Mouse (Mus musculus) cerebellum, adult 9-10 months (tissue): ENCODE measurements around the gene Gm47841.

Experiments used
- DNase-seq: peaks from one replicate; pipeline ENCODE4 v3.0.0; 2022

The Gm47841 gene

GRCm38 (mm10) chr15:101039651-101040050 lies 7.5 kb downstream of the Gm47841 start:
- DNase-seq, result no peak

- no peak for DNase-seq
These were observed 18.2 kb downstream of the Gm47841 start for GRCm38 (mm10) chr15:101028960-101029359.

DNA sequence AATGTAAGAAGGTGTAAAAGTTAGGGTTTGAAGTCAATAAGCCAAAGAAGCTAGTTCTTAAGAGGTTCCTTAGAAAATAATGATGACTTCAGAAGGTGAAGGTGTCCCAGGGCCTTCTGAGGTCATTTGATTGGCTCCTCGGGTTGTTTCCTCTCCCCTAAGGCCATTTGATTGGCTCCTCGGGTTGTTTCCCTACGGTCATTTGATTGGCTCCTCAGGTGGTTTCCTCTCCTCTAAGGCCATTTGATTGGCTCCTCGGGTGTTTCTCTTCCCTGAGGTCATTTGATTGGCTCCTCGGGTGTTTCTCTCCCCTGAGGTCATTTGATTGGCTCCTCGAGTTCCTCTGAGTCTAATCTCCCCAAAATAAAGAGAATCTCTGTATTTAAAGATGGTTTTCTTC lies 35.8 kb downstream of the Gm47841 start:
- DNase-seq, result no peak

DNA sequence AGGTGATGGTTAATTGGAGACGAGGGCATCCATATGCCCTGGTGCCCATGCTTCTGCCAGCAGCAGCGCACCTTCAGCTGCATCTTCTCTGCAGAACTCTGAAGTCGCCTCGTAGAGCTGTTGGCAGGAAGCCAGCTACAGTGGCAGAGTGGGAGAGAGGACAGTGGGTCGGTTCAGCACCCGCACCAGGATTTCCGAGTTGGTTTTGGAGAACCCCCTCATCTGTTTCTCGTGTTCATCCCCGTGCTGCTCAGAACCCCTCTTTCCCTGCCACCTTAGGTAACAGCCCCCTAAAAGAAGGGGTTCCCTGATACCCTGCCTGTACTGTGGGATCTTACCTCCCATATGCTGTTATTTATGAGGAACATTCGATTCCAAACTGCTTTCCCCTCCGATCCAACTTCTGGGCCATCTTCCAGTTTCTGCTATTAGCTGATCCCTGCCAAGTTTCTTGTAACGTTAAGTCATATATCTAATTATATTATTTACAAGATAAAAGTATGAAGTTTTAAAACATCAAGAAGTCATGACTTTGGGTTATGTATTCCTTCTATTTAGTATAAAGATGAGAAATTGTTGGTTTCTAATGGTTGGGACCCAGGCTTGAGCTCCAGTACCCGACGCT lies 38.7 kb downstream of the Gm47841 start:
- DNase-seq, result no peak

- DNase-seq, result no peak
These were observed 40.0 kb downstream of the Gm47841 start for GRCm38 (mm10) chr15:101007236-101007635.

DNA sequence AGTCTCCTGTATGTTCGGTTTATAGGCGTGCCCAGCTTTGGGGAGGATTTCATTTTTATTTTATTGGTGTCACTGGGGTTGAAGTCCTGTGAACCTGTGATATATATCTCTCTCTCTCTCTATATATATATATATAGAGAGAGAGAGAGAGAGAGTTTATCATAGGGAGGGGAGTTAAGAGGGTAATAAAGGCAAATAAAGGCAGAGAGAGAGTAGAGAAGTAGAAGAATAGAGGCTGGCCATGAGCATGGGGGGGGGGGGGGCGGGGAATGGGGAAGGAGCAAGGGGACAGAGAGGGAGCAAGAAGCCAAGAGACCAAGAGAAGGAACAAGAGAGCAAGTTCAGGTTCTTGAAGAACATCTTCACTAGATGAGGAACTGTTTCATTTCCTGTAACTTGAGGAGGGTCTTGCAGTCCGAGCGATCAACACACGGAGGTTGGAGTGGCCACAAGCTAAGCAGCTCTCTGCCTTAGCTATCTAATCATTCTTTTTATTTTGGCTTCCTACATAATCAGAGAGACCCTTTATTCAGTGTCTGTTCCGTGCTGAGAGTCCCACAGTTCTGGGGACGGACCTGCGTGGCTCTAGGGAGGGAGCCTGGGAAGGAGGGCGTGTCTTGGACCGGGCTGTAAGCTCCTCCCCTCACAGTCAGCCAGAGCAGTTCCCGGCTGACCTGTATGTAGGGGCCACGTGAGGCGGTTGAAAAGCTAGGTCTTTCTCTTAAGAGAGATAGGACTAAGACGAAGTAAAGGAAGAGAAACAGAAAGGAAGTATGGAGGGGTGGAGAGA lies 40.8 kb downstream of the Gm47841 start:
- DNase-seq, result no peak

DNA sequence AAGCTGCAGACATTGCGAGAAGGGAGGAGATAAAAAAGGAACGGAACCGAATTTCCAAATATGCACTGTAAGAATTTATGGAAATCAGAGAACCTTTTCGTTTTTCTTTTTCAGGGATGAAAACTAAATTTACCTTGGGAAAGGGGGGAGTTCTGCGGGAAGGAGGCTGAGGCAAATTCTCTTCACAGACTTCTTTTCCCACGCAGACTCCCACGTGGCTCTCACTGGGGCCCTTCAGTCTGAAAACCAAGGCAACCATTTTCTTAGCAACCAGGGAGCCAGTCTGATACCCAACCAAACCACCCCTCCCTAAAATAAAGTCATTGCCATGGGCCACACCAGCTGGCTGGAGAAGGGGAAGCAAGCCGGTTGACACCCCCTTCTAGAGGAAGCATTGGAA lies 41.5 kb downstream of the Gm47841 start:
- no peak for DNase-seq

DNA sequence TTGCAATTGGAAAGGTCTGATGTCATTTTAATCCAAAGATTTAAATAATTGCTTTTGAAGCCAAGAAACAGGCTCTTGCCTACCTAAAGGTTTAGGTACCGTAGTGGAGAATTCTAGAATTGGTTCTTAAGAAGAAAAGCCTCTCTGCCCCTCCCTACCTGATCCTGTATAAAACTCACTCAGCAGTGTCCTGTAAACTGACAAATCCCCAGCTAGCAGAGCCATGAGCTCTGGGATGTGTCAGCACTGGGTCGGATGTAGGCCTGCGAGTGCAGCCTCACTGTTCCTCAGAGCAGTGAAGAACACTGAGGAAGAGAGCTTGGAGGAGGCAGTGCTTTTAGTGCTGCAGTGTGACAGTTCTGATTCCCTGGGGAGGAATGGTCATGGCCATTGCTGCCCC lies 42.7 kb downstream of the Gm47841 start:
- no peak for DNase-seq

DNA sequence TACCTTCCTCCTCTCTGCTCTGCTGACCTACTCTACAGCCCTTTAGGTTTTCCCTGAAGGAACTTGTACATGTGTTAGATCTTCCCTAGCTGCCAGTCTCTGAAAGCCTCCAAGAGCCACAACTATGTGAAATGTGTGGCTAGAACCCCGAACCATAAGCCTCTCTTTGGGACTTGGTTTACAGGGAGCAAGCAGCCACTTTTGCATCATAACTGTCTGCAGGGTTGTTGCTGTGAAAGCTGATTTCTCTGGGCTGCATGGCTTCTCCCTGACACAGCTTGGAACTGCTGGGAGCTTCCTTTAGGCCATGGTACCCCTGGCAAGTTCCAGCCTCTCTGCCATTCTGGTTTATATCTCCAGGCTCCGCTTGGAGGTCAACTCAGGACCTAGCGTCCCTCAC lies 44.7 kb downstream of the Gm47841 start:
- DNase-seq, result no peak

- no peak for DNase-seq
These were observed 45.5 kb downstream of the Gm47841 start for GRCm38 (mm10) chr15:101001685-101002084.

DNA sequence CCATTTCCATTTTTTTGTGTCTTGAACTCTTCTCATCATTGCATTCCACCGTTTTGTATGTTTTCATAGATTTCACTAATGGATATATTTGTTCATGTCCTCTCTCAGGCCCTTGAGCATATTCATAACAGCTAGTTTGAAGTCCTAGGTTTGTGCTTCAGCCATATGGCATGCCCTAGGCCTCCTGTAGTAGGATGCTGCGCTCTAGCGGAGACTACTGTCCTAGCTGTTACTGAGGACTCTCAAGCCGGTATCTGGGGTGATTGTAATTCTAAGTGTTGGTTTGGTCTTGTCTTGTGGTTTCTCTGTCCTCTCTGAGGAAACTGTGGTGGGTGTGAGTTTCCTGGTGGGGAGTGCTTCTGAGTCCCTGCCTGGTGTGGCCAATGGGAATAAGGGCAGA lies 50.1 kb downstream of the Gm47841 start:
- DNase-seq, result peak; percentile 78
